Mouse (Mus musculus) forebrain, postnatal 0 days (tissue): ENCODE data around the gene Rtf2. TPM values are rescaled to one million over a fixed set of nuclear protein-coding genes. Genes with fewer than 3 reads are reported as not detected.
A peak's percentile ranks its signal among the peaks of the same experiment; 100 is the strongest.

ENCODE experiments used
- ATAC-seq: fragments of 200-750 bp; cut with Nextera tagmentation; 2 replicates; pipeline ENCODE4 v1.8.0; 2017; ENCODE audit warnings: mild to moderate bottlenecking, moderate library complexity
- DNase-seq: peaks from one replicate; pipeline ENCODE4 v3.0.0-alpha.2; 2015
- H3K27ac ChIP-seq: fragments of 300-500 bp; sonication (generic); 2 replicates; pipeline ENCODE4 v1.5.1; 2014; ENCODE audit warnings: low read depth, mild to moderate bottlenecking, antibody characterized with exemption, low read length, moderate library complexity, mixed read lengths
- H3K27me3 ChIP-seq: fragments of 300-500 bp; sonication (generic); 2 replicates; pipeline ENCODE4 v1.6.1; 2014; ENCODE audit warnings: mild to moderate bottlenecking, low read length, mixed read lengths; ENCODE audit not compliant: insufficient read depth
- H3K36me3 ChIP-seq: fragments of 300-500 bp; sonication (generic); 2 replicates; pipeline ENCODE4 v1.6.1; 2014; ENCODE audit warnings: mild to moderate bottlenecking, moderate library complexity; ENCODE audit not compliant: insufficient read depth
- H3K4me1 ChIP-seq: fragments of 300-500 bp; sonication (generic); 2 replicates; pipeline ENCODE4 v1.6.1; 2014; ENCODE audit warnings: antibody characterized with exemption; ENCODE audit not compliant: insufficient read depth
- H3K4me2 ChIP-seq: fragments of 300-500 bp; sonication (generic); 2 replicates; pipeline ENCODE4 v1.6.1; 2014; ENCODE audit warnings: low read depth, mild to moderate bottlenecking, moderate library complexity
- H3K4me3 ChIP-seq: fragments of 300-500 bp; sonication (generic); 2 replicates; pipeline ENCODE4 v1.5.1; 2014; ENCODE audit warnings: low read depth, low read length, mixed read lengths
- H3K9ac ChIP-seq: fragments of 300-500 bp; sonication (generic); 2 replicates; pipeline ENCODE4 v1.6.1; 2014; ENCODE audit warnings: mild to moderate bottlenecking
- H3K9me3 ChIP-seq: fragments of 300-500 bp; sonication (generic); 2 replicates; pipeline ENCODE4 v1.6.1; 2016; ENCODE audit warnings: low read length
- CTCF ChIP-seq: sonication (generic); IDR thresholded peaks from 2 replicates; pipeline ENCODE4 v1.5.1; 2016; ENCODE audit warnings: antibody characterized with exemption, control low read depth, low read depth
- WGBS: fragments of 180-500 bp; shearing (Covaris S2); extraction: QIAGEN DNeasy Blood & Tissue Kit; methylation state at CpG from one replicate; pipeline ENCODE4 v1.1.7; 2014; 5-methylcytosine and 5-hydroxymethylcytosine counted together
- polyA plus RNA-seq: library from polyadenylated mRNA; unstranded; fragments of >200 nt; fragmentation: Nextera tagmentation; extraction: Ambion mirVana; gene quantifications from 2 replicates; pipeline ENCODE4 v1.2.1, GENCODE M21; 2015
- total RNA-seq: library from RNA; depleted of rRNA; stranded (reverse); fragments of >200 nt; gene quantifications from 2 replicates; pipeline ENCODE4 v1.2.3, GENCODE M21; 2014

Gene Rtf2
- total and polyA plus RNA-seq, 2 experiments from 2014 or later = 84.0 to 99.6 TPM

- no peak for TF ChIP-seq CTCF
These were observed 11.7 kb downstream of the Rtf2 start for GRCm38 (mm10) chr2:172452031-172452430.

GRCm38 (mm10) chr2:172452458-172452857, 12.1 kb downstream of the Rtf2 start:
- no peaks in the 10 kb centered on the region for H3K27me3 ChIP-seq

More at GRCm38 (mm10) chr2:172452031-172452430, 11.7 kb downstream of the Rtf2 start:
- DNase-seq (no peak), ATAC-seq (no peak)
- Histone ChIP-seq H3K36me3 (peaks cover 67% of the 10 kb centered on the region), H3K4me3 (no peak overlapping the region), H3K4me1 (no peaks in the 10 kb centered on the region), H3K9ac (no peak overlapping the region), H3K4me2 (no peak overlapping the region), H3K27me3 (no peaks in the 10 kb centered on the region), H3K27ac (no peak overlapping the region), H3K9me3 (no peaks in the 10 kb centered on the region)
- WGBS = 93% methylated on average over 4 of the region's 4 CpGs

GRCm38 (mm10) chr2:172458496-172458895, 18.1 kb downstream of the Rtf2 start, which contains the start of gene Gcnt7:
TSS of gene Gcnt7 (minus strand) at chr2:172458596.
- Histone ChIP-seq H3K9ac (no peak within 1 kb of the TSS), H3K36me3 (peaks cover 23% of the 10 kb centered on the region), H3K9me3 (no peaks in the 10 kb centered on the region), H3K4me2 (no peak within 1 kb of the TSS), H3K27me3 (no peaks in the 10 kb centered on the region), H3K4me3 (no peak within 1 kb of the TSS), H3K4me1 (no peaks in the 10 kb centered on the region), H3K27ac (no peak within 1 kb of the TSS)
- WGBS = 90% methylated on average over 11 of the region's 11 CpGs
- no peak for TF ChIP-seq CTCF
- no peak for DNase-seq
- ATAC-seq = no peak

More at GRCm38 (mm10) chr2:172452458-172452857, 12.1 kb downstream of the Rtf2 start:
- H3K9ac ChIP-seq = no peak overlapping the region
- H3K36me3 ChIP-seq = peaks cover 67% of the 10 kb centered on the region
- no peak overlapping the region for H3K27ac ChIP-seq
- H3K4me1 ChIP-seq = no peaks in the 10 kb centered on the region
- no peaks in the 10 kb centered on the region for H3K9me3 ChIP-seq
- WGBS = 97% methylated on average over 10 of the region's 10 CpGs
- ATAC-seq (no peak), DNase-seq (no peak)
- no peak overlapping the region for H3K4me3 ChIP-seq
- H3K4me2 ChIP-seq = no peak overlapping the region
- TF ChIP-seq CTCF = no peak

- Histone ChIP-seq H3K9me3 (no peaks in the 10 kb centered on the region), H3K27ac (no peak overlapping the region), H3K36me3 (peaks cover 41% of the 10 kb centered on the region), H3K4me3 (no peak overlapping the region), H3K4me1 (no peaks in the 10 kb centered on the region), H3K9ac (no peak overlapping the region), H3K4me2 (no peak overlapping the region), H3K27me3 (no peaks in the 10 kb centered on the region)
- 91% methylated on average over 2 of the region's 2 CpGs for WGBS
- DNase-seq (no peak), ATAC-seq (no peak)
- TF ChIP-seq CTCF = no peak
These were observed 20.3 kb downstream of the Rtf2 start for GRCm38 (mm10) chr2:172460647-172461046.

- Histone ChIP-seq H3K27me3 (no peaks in the 10 kb centered on the region), H3K4me2 (no peak overlapping the region), H3K36me3 (peaks cover 55% of the 10 kb centered on the region), H3K9me3 (no peaks in the 10 kb centered on the region), H3K27ac (no peak overlapping the region), H3K4me1 (no peaks in the 10 kb centered on the region), H3K9ac (no peak overlapping the region), H3K4me3 (no peak overlapping the region)
- no peak for ATAC-seq
- WGBS = 91% methylated on average over 4 of the region's 4 CpGs
- DNase-seq = no peak
- TF ChIP-seq CTCF = no peak
These were observed 22.5 kb downstream of the Rtf2 start for GRCm38 (mm10) chr2:172462813-172463212.

- Histone ChIP-seq H3K36me3 (peaks cover 72% of the 10 kb centered on the region), H3K9ac (0 out of 2 replicates have a peak overlapping the region, but pooled peaks have one; percentile 2), H3K27me3 (no peaks in the 10 kb centered on the region), H3K27ac (no peak overlapping the region), H3K4me3 (no peak overlapping the region), H3K4me2 (no peak overlapping the region), H3K4me1 (no peaks in the 10 kb centered on the region), H3K9me3 (no peaks in the 10 kb centered on the region)
- TF ChIP-seq CTCF = peak; percentile 17; the same call in 1 of the 2 replicates
- ATAC-seq (no peak), DNase-seq (no peak)
- 68% methylated on average over 11 of the region's 11 CpGs for WGBS
These were observed 26.2 kb downstream of the Rtf2 start for GRCm38 (mm10) chr2:172466427-172467132.

- Histone ChIP-seq H3K27ac (no peak overlapping the region), H3K36me3 (peaks cover 72% of the 10 kb centered on the region), H3K4me2 (no peak overlapping the region), H3K4me1 (no peaks in the 10 kb centered on the region), H3K9ac (no peak overlapping the region), H3K9me3 (no peaks in the 10 kb centered on the region), H3K27me3 (no peaks in the 10 kb centered on the region), H3K4me3 (no peak overlapping the region)
- TF ChIP-seq CTCF = no peak
- 94% methylated on average over 5 of the region's 5 CpGs for WGBS
- ATAC-seq (no peak), DNase-seq (no peak)
These were observed 26.9 kb downstream of the Rtf2 start for GRCm38 (mm10) chr2:172467206-172467605.
